Comparison of ENCODE assay signal across 9 mouse cellular contexts in genomic region chr7:10494786-10495521, GRCm38 (mm10). TPM values are rescaled to one million over a fixed set of nuclear protein-coding genes. Genes with fewer than 3 reads are reported as not detected.
DNase-seq lines count a peak whose midpoint lies in the region; ATAC-seq lines count a peak whose summit lies in the region.
"Had no signal": no experiment of that assay in that cellular context is flagged by ENCODE, and none has a peak within 500 bp of the region (broad histone marks: within the 10 kb centered on the region; RNA-seq: fewer than 3 reads in every experiment).

Zik1 (minus strand) TSS chr7:10495394.

- H3K36me3 ChIP-seq in erythroblast, embryonic 14.5 days (ENCODE audit: control insufficient read depth): peaks cover 26% of the 10 kb centered on the region
- peaks cover 30% of the 10 kb centered on the region for H3K36me3 ChIP-seq in heart, embryonic 10.5 days
- peaks cover 34% of the 10 kb centered on the region for H3K36me3 ChIP-seq in limb, embryonic 12.5 days
- peaks cover 33% of the 10 kb centered on the region for H3K36me3 ChIP-seq in midbrain, embryonic 13.5 days
- H3K36me3 ChIP-seq: G1E had no signal

- H3K4me2 ChIP-seq in limb, embryonic 12.5 days: peak within 1 kb of the TSS; percentile 65
- H3K4me2 ChIP-seq in midbrain, embryonic 13.5 days (replicated peaks): peak within 1 kb of the TSS; percentile 79

- H3K9ac ChIP-seq in limb, embryonic 12.5 days (replicated peaks): peak within 1 kb of the TSS; percentile 79
- H3K9ac ChIP-seq in midbrain, embryonic 13.5 days (replicated peaks): peak within 1 kb of the TSS; percentile 81

- H3K9me3 ChIP-seq in erythroblast, embryonic 14.5 days (ENCODE audit: control insufficient read depth, low read length): no peaks in the 10 kb centered on the region
- H3K9me3 ChIP-seq in heart, embryonic 10.5 days: no peaks in the 10 kb centered on the region
- no peaks in the 10 kb centered on the region for H3K9me3 ChIP-seq in limb, embryonic 12.5 days
- no peaks in the 10 kb centered on the region for H3K9me3 ChIP-seq in midbrain, embryonic 13.5 days

- H3K4me1 ChIP-seq in brown adipose tissue, adult 24 weeks (ENCODE audit: control insufficient read depth, insufficient read depth, insufficient read length, low read length): no peaks in the 10 kb centered on the region
- H3K4me1 ChIP-seq in erythroblast, embryonic 14.5 days (ENCODE audit: control insufficient read depth): peaks cover 15% of the 10 kb centered on the region
- peaks cover 6% of the 10 kb centered on the region; the same call in 1 of the 2 replicates for H3K4me1 ChIP-seq in heart, embryonic 10.5 days
- peaks cover 8% of the 10 kb centered on the region for H3K4me1 ChIP-seq in limb, embryonic 12.5 days (replicated peaks)
- H3K4me1 ChIP-seq in midbrain, embryonic 13.5 days (replicated peaks): peaks cover 25% of the 10 kb centered on the region

- peak within 1 kb of the TSS; percentile 76 for H3K4me3 ChIP-seq in brown adipose tissue, adult 24 weeks (ENCODE audit: insufficient read depth, low read depth, low read length)
- H3K4me3 ChIP-seq in erythroblast, embryonic 14.5 days (replicated peaks): peak within 1 kb of the TSS; percentile 80
- H3K4me3 ChIP-seq in heart, embryonic 10.5 days: peak within 1 kb of the TSS; percentile 71
- peak within 1 kb of the TSS; percentile 66 for H3K4me3 ChIP-seq in limb, embryonic 12.5 days (replicated peaks)
- H3K4me3 ChIP-seq in midbrain, embryonic 13.5 days (replicated peaks): peak within 1 kb of the TSS; percentile 62

- 3% methylated on average over 33 of the region's 33 CpGs for WGBS in heart, embryonic 10.5 days
- WGBS in limb, embryonic 12.5 days: 2% methylated on average over 33 of the region's 33 CpGs
- 2% methylated on average over 33 of the region's 33 CpGs for WGBS in midbrain, embryonic 13.5 days

- H3K27me3 ChIP-seq in erythroblast, embryonic 14.5 days (ENCODE audit: control insufficient read depth): no peaks in the 10 kb centered on the region
- H3K27me3 ChIP-seq in heart, embryonic 10.5 days (ENCODE audit: insufficient read depth, poor library complexity, severe bottlenecking): no peaks in the 10 kb centered on the region
- no peaks in the 10 kb centered on the region for H3K27me3 ChIP-seq in limb, embryonic 12.5 days
- no peaks in the 10 kb centered on the region for H3K27me3 ChIP-seq in midbrain, embryonic 13.5 days

- DNase-seq in B cell, adult 2 months: peak; percentile 32
- peak; percentile 90 for DNase-seq in heart, embryonic 10.5 days (ENCODE audit: low spot score)
- peak; percentile 63 for DNase-seq in kidney, adult 9 months
- DNase-seq in spleen, adult 12 weeks (ENCODE audit: low spot score): peak; percentile 15

- peak; percentile 98 for ATAC-seq in limb, embryonic 12.5 days (ENCODE audit: insufficient number of reproducible peaks, insufficient read depth, low FRiP score, low TSS enrichment, low read depth)
- ATAC-seq in midbrain, embryonic 13.5 days: peak; percentile 98

- no peak within 1 kb of the TSS for H3K27ac ChIP-seq in brown adipose tissue, adult 24 weeks (replicated peaks; ENCODE audit: low read depth, low read length)
- peak within 1 kb of the TSS; percentile 85 for H3K27ac ChIP-seq in heart, embryonic 10.5 days
- H3K27ac ChIP-seq in limb, embryonic 12.5 days: 0 out of 2 replicates have a peak within 1 kb of the TSS, but pooled peaks have one; percentile 50
- H3K27ac ChIP-seq in midbrain, embryonic 13.5 days: peak within 1 kb of the TSS; percentile 70

RNA-seq across cellular contexts. Expression of gene Zik1, which starts in this region (rescaled TPM):
- polyA plus RNA-seq in brown adipose tissue, adult 24 weeks (2012; ENCODE audit: insufficient read depth, insufficient read length, missing spikeins): 0.38 and 0.48 TPM in 2 replicates
- polyA plus RNA-seq in erythroblast, embryonic 14.5 days (2012): not detected in 2 replicates
- 9.3 and 12.9 TPM in 2 replicates for polyA plus RNA-seq in heart, embryonic 10.5 days (2016; fragmentation: Nextera tagmentation; extraction: Ambion mirVana)
- polyA plus RNA-seq in limb, embryonic 12.5 days (2016; fragmentation: Nextera tagmentation; extraction: Ambion mirVana): 32.4 TPM in 2 replicates
- polyA plus RNA-seq in midbrain, embryonic 13.5 days (2015; fragmentation: Nextera tagmentation; extraction: Ambion mirVana): 58.0 and 61.8 TPM in 2 replicates
- polyA plus RNA-seq: G1E had no signal

Comparison
In these comparisons a context has a peak if more than half of its experiments do, and no peak if none do; other contexts are left out.
1. DNase-seq: peak in every context shown above with its lines; median percentile 90 in heart, embryonic 10.5 days; 63 in kidney, adult 9 months; 32 in B cell, adult 2 months; 15 in spleen, adult 12 weeks.